Comparison of ENCODE assay signal across 8 mouse cellular contexts in genomic region chr11:57467159-57468110, GRCm38 (mm10). TPM values are rescaled to one million over a fixed set of nuclear protein-coding genes. Genes with fewer than 3 reads are reported as not detected.
DNase-seq lines count a peak whose midpoint lies in the region; ATAC-seq and TF ChIP-seq lines count a peak whose summit lies in the region.

No protein-coding gene starts in this region.

- no peaks in the 10 kb centered on the region for H3K9me3 ChIP-seq in intestine, embryonic 15.5 days
- H3K9me3 ChIP-seq in midbrain, embryonic 12.5 days: no peaks in the 10 kb centered on the region

- no peak overlapping the region for H3K4me2 ChIP-seq in intestine, embryonic 15.5 days (replicated peaks)
- H3K4me2 ChIP-seq in midbrain, embryonic 12.5 days (replicated peaks): no peak overlapping the region

- peak; percentile 94 for TF ChIP-seq CTCF in gastrocnemius, adult 2 months (IDR thresholded peaks at IDR 0.05)

- H3K36me3 ChIP-seq in intestine, embryonic 15.5 days: no peaks in the 10 kb centered on the region
- H3K36me3 ChIP-seq in midbrain, embryonic 12.5 days: no peaks in the 10 kb centered on the region

- H3K27me3 ChIP-seq in intestine, embryonic 15.5 days (replicated peaks): no peaks in the 10 kb centered on the region
- no peaks in the 10 kb centered on the region for H3K27me3 ChIP-seq in midbrain, embryonic 12.5 days

- no peak overlapping the region for H3K4me3 ChIP-seq in gastrocnemius, adult 2 months
- no peak overlapping the region for H3K4me3 ChIP-seq in intestine, embryonic 15.5 days (replicated peaks)
- H3K4me3 ChIP-seq in midbrain, embryonic 12.5 days: no peak overlapping the region

- H3K9ac ChIP-seq in intestine, embryonic 15.5 days: no peak overlapping the region
- 0 out of 2 replicates have a peak overlapping the region, but pooled peaks have one; percentile 4 for H3K9ac ChIP-seq in midbrain, embryonic 12.5 days (replicated peaks)

- intact Hi-C loops in gastrocnemius, adult 2 months (cut with DNase I): loop anchor here (2.0 to 5.0 kb wide), 2 partner anchors 41 to 1335 kb away; no protein-coding TSS in a partner anchor
- intact Hi-C loops in gastrocnemius, postnatal 36 days (cut with DNase I): loop anchor here (2.0 to 5.0 kb wide), 3 partner anchors 39 to 1350 kb away; no protein-coding TSS in a partner anchor
- intact Hi-C loops in left cerebral cortex, postnatal 25 days (cut with DNase I): loop anchor here (1.0 to 10.0 kb wide), 5 partner anchors 155 to 1336 kb away; partner anchors contain the start of gene Gria1

- 54% methylated on average over 23 of the region's 23 CpGs for WGBS in intestine, embryonic 15.5 days
- WGBS in midbrain, embryonic 12.5 days: 57% methylated on average over 23 of the region's 23 CpGs

- no peak overlapping the region for H3K27ac ChIP-seq in gastrocnemius, adult 2 months
- no peak overlapping the region for H3K27ac ChIP-seq in intestine, embryonic 15.5 days
- no peak overlapping the region for H3K27ac ChIP-seq in midbrain, embryonic 12.5 days (replicated peaks)

- ATAC-seq in intestine, embryonic 15.5 days: peak; percentile 28; the same call in 1 of the 2 replicates
- peak; percentile 80 for ATAC-seq in midbrain, embryonic 12.5 days (ENCODE audit: low FRiP score, low read depth)

- no peaks in the 10 kb centered on the region for H3K4me1 ChIP-seq in intestine, embryonic 15.5 days (replicated peaks)
- no peaks in the 10 kb centered on the region for H3K4me1 ChIP-seq in midbrain, embryonic 12.5 days

- DNase-seq in gastrocnemius, adult 2 months: peak; percentile 55
- no peak for DNase-seq in gastrocnemius, postnatal 25 days
- DNase-seq in cerebellum, postnatal 4 days (ENCODE audit: low spot score in 2 of 2): peak; percentile 61 to 72
- peak; percentile 25 to 44 for DNase-seq in gastrocnemius, postnatal 36 days
- DNase-seq in left cerebral cortex, postnatal 25 days (ENCODE audit: low spot score in 2 of 2): peak; percentile 62 to 65
- DNase-seq in spleen, adult 12 weeks (ENCODE audit: low spot score): peak; percentile 31

RNA-seq across cellular contexts. Expression of gene Fam114a2, which starts 51.0 kb away (rescaled TPM):
- total RNA-seq in gastrocnemius, adult 2 months (2021): 10 to 100 TPM; 48.6 to 50.9 TPM
- 10 to 100 TPM; 45.8 to 46.8 TPM for total RNA-seq in gastrocnemius, postnatal 25 days (2021)
- total RNA-seq in gastrocnemius, postnatal 36 days (2021): 10 to 100 TPM; 45.6 to 48.0 TPM
- 81.4 and 83.0 TPM in 2 replicates for polyA plus RNA-seq in intestine, embryonic 15.5 days (2015; fragmentation: Nextera tagmentation; extraction: Ambion mirVana)
- 10 to 100 TPM; 28.8 to 31.9 TPM for total RNA-seq in left cerebral cortex, postnatal 25 days (2021)
- polyA plus RNA-seq in midbrain, embryonic 12.5 days (2016; fragmentation: Nextera tagmentation; extraction: Ambion mirVana): 81.0 and 88.1 TPM in 2 replicates

RNA-seq across cellular contexts. Expression of gene Mfap3, which starts 51.0 kb away (rescaled TPM):
- 1 to 10 TPM; 7.6 to 9.2 TPM for total RNA-seq in gastrocnemius, adult 2 months (2021)
- 1 to 10 TPM; 7.2 to 9.1 TPM for total RNA-seq in gastrocnemius, postnatal 25 days (2021)
- 1 to 10 TPM; 6.0 to 7.3 TPM for total RNA-seq in gastrocnemius, postnatal 36 days (2021)
- 33.5 and 39.5 TPM in 2 replicates for polyA plus RNA-seq in intestine, embryonic 15.5 days (2015; fragmentation: Nextera tagmentation; extraction: Ambion mirVana)
- 10 to 100 TPM; 22.7 to 24.9 TPM for total RNA-seq in left cerebral cortex, postnatal 25 days (2021)
- polyA plus RNA-seq in midbrain, embryonic 12.5 days (2016; fragmentation: Nextera tagmentation; extraction: Ambion mirVana): 57.9 and 59.4 TPM in 2 replicates
